Mouse (Mus musculus) spleen, adult 2 months (tissue): ENCODE measurements around the gene Bag6. TPM values are rescaled to one million over a fixed set of nuclear protein-coding genes. Genes with fewer than 3 reads are reported as not detected.

ENCODE experiments used
- DNase-seq, 2 experiments: peaks; one replicate each; pipeline versions ENCODE4 v3.0.0 to v3.0.0-alpha.2; 2012 to 2021; ENCODE audit warnings: low spot score in 2 of 2, low read depth in 1 of 2
- H3K27ac ChIP-seq: fragments of 200-500 bp; 2 replicates; pipeline ENCODE4 v1.5.1; 2012; ENCODE audit warnings: low read length, inconsistent platforms; ENCODE audit not compliant: insufficient read depth
- H3K27me3 ChIP-seq: fragments of 200-500 bp; 2 replicates; pipeline ENCODE4 v1.6.1; 2012; ENCODE audit warnings: mild to moderate bottlenecking, moderate library complexity, low read length, inconsistent platforms; ENCODE audit not compliant: control insufficient read depth, insufficient read depth
- H3K36me3 ChIP-seq: fragments of 200-500 bp; 2 replicates; pipeline ENCODE4 v1.6.1; 2012; ENCODE audit warnings: mild to moderate bottlenecking, low read length, inconsistent platforms; ENCODE audit not compliant: control insufficient read depth, insufficient read depth
- H3K4me1 ChIP-seq: fragments of 200-500 bp; 2 replicates; pipeline ENCODE4 v1.6.1; 2011; ENCODE audit warnings: inconsistent platforms; ENCODE audit not compliant: control insufficient read depth, insufficient read depth, insufficient read length
- H3K4me3 ChIP-seq: fragments of 200-500 bp; 2 replicates; pipeline ENCODE4 v1.5.1; 2011; ENCODE audit warnings: mild to moderate bottlenecking, inconsistent platforms; ENCODE audit not compliant: insufficient read depth, insufficient read length; ENCODE audit errors: extremely low read depth
- CTCF ChIP-seq: fragments of 200-500 bp; IDR thresholded peaks from 2 replicates; pipeline ENCODE4 v1.5.1; 2011; ENCODE audit warnings: mild to moderate bottlenecking, inconsistent platforms; ENCODE audit not compliant: insufficient read depth, insufficient read length, insufficient replicate concordance; ENCODE audit errors: extremely low read depth
- POLR2A ChIP-seq: fragments of 200-500 bp; IDR thresholded peaks from 2 replicates; pipeline ENCODE4 v1.6.1; 2011; ENCODE audit warnings: low read depth, low read length, inconsistent platforms
- WGBS: fragments of 180-500 bp; shearing (Covaris S2); methylation state at CpG from one replicate; pipeline ENCODE4 v1.1.7; 2018; 5-methylcytosine and 5-hydroxymethylcytosine counted together
- polyA plus RNA-seq: library from polyadenylated mRNA; depleted of rRNA; stranded (reverse); fragments of >200 nt; gene quantifications from 2 replicates; pipeline ENCODE4 v1.2.3, GENCODE M21; 2012

Gene Bag6
- polyA plus RNA-seq, 1 experiment, result 166 TPM

DNA sequence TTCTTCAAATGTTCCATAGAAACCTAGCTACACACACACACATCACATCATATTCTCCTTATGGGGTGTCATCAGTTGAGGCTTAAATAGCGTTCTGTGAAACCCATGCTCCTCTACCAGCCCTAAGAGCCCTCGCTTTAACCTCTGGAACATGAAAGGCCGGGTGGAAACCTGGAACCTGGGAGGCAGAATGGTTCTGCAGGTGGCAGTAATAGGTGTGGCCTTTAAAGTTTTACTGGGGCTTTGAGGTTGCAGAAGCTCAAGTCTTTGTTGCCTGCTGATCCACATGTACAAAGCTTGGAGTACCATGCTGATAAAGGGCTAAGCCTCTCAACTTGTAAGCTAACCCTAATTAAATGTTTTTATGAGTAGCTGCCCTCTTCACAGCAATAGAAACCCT is 12.4 kb downstream of the Bag6 start:
- Histone ChIP-seq H3K27me3 (no peaks in the 10 kb centered on the region), H3K4me1 (no peaks in the 10 kb centered on the region), H3K27ac (no peak overlapping the region), H3K4me3 (no peak overlapping the region), H3K36me3 (peaks cover 75% of the 10 kb centered on the region)
- TF ChIP-seq POLR2A, result no peak
- TF ChIP-seq CTCF, result no peak
- no peak for DNase-seq
- 85% methylated on average over 3 of the region's 3 CpGs for WGBS

DNA sequence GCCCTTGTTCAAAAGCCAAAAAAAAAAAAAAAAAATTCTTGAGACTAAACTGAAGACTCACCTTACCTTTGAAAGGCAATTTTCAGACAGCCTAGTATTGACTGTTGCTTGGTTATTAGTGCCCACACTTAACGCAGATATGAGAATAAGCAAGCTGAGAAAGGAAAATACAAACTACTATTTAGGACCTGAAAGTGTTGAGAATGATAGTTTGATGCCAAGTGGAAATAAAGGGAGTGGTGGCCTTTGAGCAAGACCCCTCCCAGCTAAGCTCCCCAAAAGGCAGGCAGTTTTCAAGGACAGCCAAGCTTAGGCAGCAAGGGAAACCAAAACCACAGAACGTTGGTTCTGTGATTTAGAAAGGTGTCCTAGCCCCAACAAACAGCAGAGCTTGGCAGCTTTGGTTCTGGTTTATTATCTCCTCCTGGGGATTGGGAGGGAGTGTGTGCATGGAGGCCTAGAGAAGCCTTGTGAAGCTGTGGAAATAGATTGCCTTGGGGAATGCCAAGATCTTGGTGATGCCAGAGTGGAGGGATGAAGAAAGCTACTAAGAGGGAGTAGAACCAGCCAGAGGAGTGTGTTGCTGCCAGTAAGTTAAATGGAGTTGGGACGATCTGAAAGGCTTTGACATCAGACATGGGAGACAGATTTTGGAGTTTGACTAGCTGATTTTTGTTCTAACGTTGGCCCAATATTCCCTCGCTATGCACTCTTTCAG is 13.1 kb downstream of the Bag6 start:
- WGBS, result 71% methylated on average over 5 of the region's 5 CpGs
- TF ChIP-seq POLR2A, result no peak
- no peak for TF ChIP-seq CTCF
- no peaks in the 10 kb centered on the region for H3K27me3 ChIP-seq
- peaks cover 76% of the 10 kb centered on the region for H3K36me3 ChIP-seq
- H3K4me3 ChIP-seq, result no peak overlapping the region
- H3K27ac ChIP-seq, result no peak overlapping the region
- DNase-seq, result no peak
- no peaks in the 10 kb centered on the region for H3K4me1 ChIP-seq

DNA sequence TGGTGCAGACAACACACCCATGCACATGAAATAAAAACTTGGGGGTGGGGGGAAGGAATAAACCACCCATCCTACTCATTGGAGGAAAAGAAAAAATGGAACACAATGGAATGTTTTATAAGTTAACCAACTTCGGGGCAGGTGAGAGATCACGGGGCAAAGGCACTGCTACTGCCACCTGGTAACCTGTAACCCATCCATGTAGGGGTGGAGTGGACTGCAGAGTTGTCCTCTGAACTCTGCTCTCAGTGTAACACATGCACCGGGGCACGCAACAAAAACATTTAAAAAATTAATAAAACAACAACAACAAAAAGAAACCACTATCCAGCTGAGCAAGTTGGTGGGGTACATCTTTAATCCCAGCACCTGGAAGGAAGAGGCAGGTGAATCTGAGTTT is 17.1 kb downstream of the Bag6 start:
- peaks cover 78% of the 10 kb centered on the region for H3K36me3 ChIP-seq
- no peak for DNase-seq
- no peaks in the 10 kb centered on the region for H3K27me3 ChIP-seq
- TF ChIP-seq POLR2A (no peak), CTCF (no peak)
- no peaks in the 10 kb centered on the region for H3K4me1 ChIP-seq
- H3K4me3 ChIP-seq, result no peak overlapping the region
- WGBS, result 94% methylated on average over 4 of the region's 4 CpGs
- H3K27ac ChIP-seq, result no peak overlapping the region

DNA sequence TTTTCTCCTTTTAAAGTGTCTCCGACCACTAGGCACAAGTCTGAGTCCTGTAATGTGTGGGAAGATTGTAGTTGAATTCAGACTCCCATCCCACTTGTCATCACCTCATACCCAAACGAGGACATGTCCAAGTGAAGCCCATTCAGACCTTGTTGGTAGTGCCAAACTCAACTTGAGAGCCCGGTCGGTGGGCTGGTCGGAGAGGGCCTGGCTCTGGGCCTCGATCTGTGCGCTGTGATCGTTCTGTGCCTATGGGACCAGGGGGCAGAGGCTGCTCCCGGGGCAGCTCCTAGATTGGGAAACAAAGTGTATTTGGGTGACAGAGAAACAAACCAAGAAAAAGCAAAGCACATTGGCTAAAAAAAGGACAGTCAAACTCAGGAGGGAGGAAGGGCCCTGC is 18.1 kb downstream of the Bag6 start:
- peaks cover 86% of the 10 kb centered on the region for H3K36me3 ChIP-seq
- no peaks in the 10 kb centered on the region for H3K27me3 ChIP-seq
- TF ChIP-seq CTCF (no peak), POLR2A (no peak)
- DNase-seq, result no peak
- no peaks in the 10 kb centered on the region for H3K4me1 ChIP-seq
- WGBS, result 91% methylated on average over 9 of the region's 9 CpGs
- no peak overlapping the region for H3K27ac ChIP-seq
- H3K4me3 ChIP-seq, result no peak overlapping the region

DNA sequence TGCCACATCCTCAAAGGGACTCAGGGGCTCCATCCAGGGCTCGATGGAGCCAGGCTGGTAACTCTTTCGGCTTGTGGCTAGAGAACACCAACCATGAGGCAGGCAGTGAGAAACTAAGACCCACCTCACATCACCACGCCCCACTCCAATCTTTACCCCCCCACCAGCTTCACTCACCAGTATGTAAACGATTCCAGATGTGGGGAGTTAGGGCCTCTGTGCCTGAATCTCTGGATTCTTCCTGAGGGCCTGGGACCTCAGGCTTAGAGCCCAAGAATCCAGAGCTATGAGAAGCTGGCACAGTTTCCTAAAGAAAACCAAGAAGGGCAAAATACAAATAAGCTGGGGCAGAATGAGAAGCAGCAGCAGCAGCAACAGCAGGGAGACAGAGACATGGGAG is 19.0 kb downstream of the Bag6 start:
- WGBS, result 94% methylated on average over 4 of the region's 4 CpGs
- no peaks in the 10 kb centered on the region for H3K4me1 ChIP-seq
- no peak overlapping the region for H3K4me3 ChIP-seq
- H3K36me3 ChIP-seq, result peaks cover 93% of the 10 kb centered on the region
- no peak for DNase-seq
- TF ChIP-seq POLR2A, result no peak
- TF ChIP-seq CTCF, result no peak
- H3K27me3 ChIP-seq, result no peaks in the 10 kb centered on the region
- no peak overlapping the region for H3K27ac ChIP-seq

DNA sequence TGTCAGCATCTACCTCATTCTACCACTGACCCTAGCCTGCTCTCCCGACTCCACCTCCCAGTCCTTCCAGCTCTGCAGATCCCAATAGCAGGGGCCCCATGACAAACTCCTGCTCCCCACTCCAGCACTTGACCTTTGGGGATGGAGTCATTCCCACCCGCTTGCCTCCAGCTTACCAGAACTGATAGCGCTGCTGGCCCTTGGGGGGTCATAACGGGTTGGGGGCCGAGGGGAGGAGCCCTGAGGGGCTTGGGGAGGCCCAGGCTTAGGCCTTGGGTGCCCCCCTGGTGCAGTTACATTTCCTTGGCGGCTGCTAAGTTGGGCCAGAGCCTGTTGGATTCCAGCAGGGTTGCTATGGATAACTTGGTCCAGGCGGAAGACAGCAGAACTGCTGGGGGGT is 19.6 kb downstream of the Bag6 start:
- no peak overlapping the region for H3K4me3 ChIP-seq
- no peak overlapping the region for H3K27ac ChIP-seq
- TF ChIP-seq POLR2A (no peak), CTCF (no peak)
- H3K4me1 ChIP-seq, result no peaks in the 10 kb centered on the region
- no peak for DNase-seq
- WGBS, result 96% methylated on average over 7 of the region's 7 CpGs
- H3K36me3 ChIP-seq, result peaks cover 94% of the 10 kb centered on the region
- H3K27me3 ChIP-seq, result no peaks in the 10 kb centered on the region

DNA sequence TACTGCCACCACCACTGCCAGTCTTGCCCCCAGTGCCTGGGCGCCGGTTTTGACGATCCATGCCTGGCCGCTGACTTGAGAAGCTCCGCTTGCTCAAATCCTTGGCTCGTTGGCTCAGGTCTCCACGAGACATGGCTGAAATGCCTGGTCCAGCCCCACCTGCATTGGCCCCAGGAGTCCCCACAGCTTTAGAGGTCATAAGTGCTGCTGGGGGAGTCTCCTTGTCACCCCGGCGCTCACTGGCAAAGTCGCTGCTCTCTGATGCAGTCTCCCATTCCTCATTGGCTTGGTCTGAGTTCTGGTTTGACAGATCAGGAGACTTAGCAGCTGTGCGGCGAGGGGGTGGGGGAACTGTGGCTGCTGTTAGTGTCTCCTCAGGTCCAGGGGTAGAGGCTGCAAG is 20.5 kb downstream of the Bag6 start:
- no peak for TF ChIP-seq CTCF
- TF ChIP-seq POLR2A, result no peak
- no peak overlapping the region for H3K4me3 ChIP-seq
- H3K27me3 ChIP-seq, result no peaks in the 10 kb centered on the region
- 93% methylated on average over 12 of the region's 12 CpGs for whole genome bisulfite sequencing
- H3K4me1 ChIP-seq, result no peaks in the 10 kb centered on the region
- no peak overlapping the region for H3K27ac ChIP-seq
- peaks cover 94% of the 10 kb centered on the region for H3K36me3 ChIP-seq
- DNase-seq, result no peak
